Mouse (Mus musculus): ENCODE data around the gene Il1rn. TPM values are rescaled to one million over a fixed set of nuclear protein-coding genes. Genes with fewer than 3 reads are reported as not detected.

Gene Il1rn
- polyA plus RNA-seq, 1 experiment from 2014 or later: 19.0 TPM

- no peak for ATAC-seq
- 55% methylated on average over 4 of the region's 4 CpGs for WGBS (ENCODE audit: insufficient replicate concordance)
- H3K9me3 ChIP-seq (ENCODE audit: low read length): no peaks in the 10 kb centered on the region
- H3K4me1 ChIP-seq (ENCODE audit: insufficient read depth): peaks cover 3% of the 10 kb centered on the region; the same call in 1 of the 2 replicates
- peak overlapping the region; percentile 48; the same call in 1 of the 2 replicates for H3K27ac ChIP-seq (ENCODE audit: low read depth)
- H3K36me3 ChIP-seq (replicated peaks; ENCODE audit: insufficient read depth, low read length): no peaks in the 10 kb centered on the region
- no peak overlapping the region for H3K4me3 ChIP-seq (ENCODE audit: low read depth, low read length)
- H3K9ac ChIP-seq (replicated peaks): no peak overlapping the region
- H3K27me3 ChIP-seq (ENCODE audit: insufficient read depth, low read length): no peaks in the 10 kb centered on the region
- no peak for TF ChIP-seq EP300 (IDR thresholded peaks at IDR 0.05; ENCODE audit: low read depth)
- TF ChIP-seq CTCF (IDR thresholded peaks at IDR 0.05; ENCODE audit: low read depth): no peak
- H3K4me2 ChIP-seq (ENCODE audit: low read depth, low read length): no peak overlapping the region
- no peak for DNase-seq
These were observed 18.6 kb upstream of the Il1rn start for GRCm38 (mm10) chr2:24317919-24318598.

DNA sequence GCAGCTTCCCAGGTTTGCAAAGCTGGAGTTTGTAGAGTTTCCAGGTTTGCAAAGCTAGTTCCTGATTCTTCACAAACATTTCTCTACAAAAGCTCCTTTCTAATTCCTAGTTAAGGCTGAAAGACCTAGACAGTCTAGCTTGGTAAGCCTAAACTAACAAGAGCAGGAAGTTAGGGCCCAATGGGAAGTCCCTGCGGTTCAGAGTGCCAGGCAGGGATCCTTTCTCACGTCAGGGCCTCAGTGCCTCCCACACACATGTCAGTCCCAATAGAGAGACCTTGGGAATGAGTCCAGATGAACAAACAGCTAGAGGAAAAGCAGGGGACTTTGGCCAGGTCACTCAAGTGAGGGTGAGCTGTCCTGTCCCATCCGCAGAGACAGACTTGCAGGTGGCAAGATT is 1.3 kb upstream of the Il1rn start:
- H3K4me1 ChIP-seq (ENCODE audit: insufficient read depth): peaks cover 18% of the 10 kb centered on the region
- H3K9ac ChIP-seq (replicated peaks): no peak overlapping the region
- no peaks in the 10 kb centered on the region for H3K27me3 ChIP-seq (ENCODE audit: insufficient read depth, low read length)
- TF ChIP-seq EP300 (IDR thresholded peaks at IDR 0.05; ENCODE audit: low read depth) (peak; percentile 55; the same call in 1 of the 2 replicates), CTCF (IDR thresholded peaks at IDR 0.05; ENCODE audit: low read depth) (no peak)
- peak overlapping the region; percentile 83 for H3K27ac ChIP-seq (ENCODE audit: low read depth)
- H3K4me3 ChIP-seq (ENCODE audit: low read depth, low read length): no peak overlapping the region
- no peaks in the 10 kb centered on the region for H3K9me3 ChIP-seq (ENCODE audit: low read length)
- peak; percentile 99 for ATAC-seq
- H3K4me2 ChIP-seq (ENCODE audit: low read depth, low read length): no peak overlapping the region
- DNase-seq: peak; percentile 57
- H3K36me3 ChIP-seq (replicated peaks; ENCODE audit: insufficient read depth, low read length): no peaks in the 10 kb centered on the region
- 21% methylated on average over 3 of the region's 3 CpGs for WGBS (ENCODE audit: insufficient replicate concordance)

GRCm38 (mm10) chr2:24341395-24341885 is 4.8 kb downstream of the Il1rn start:
- TF ChIP-seq EP300 (IDR thresholded peaks at IDR 0.05; ENCODE audit: low read depth): no peak
- TF ChIP-seq CTCF (IDR thresholded peaks at IDR 0.05; ENCODE audit: low read depth): no peak
- no peaks in the 10 kb centered on the region for H3K9me3 ChIP-seq (ENCODE audit: low read length)
- no peaks in the 10 kb centered on the region for H3K27me3 ChIP-seq (ENCODE audit: insufficient read depth, low read length)
- H3K4me2 ChIP-seq (ENCODE audit: low read depth, low read length): no peak overlapping the region
- no peak for ATAC-seq
- no peaks in the 10 kb centered on the region for H3K36me3 ChIP-seq (replicated peaks; ENCODE audit: insufficient read depth, low read length)
- peaks cover 14% of the 10 kb centered on the region for H3K4me1 ChIP-seq (ENCODE audit: insufficient read depth)
- no peak for DNase-seq
- no peak overlapping the region for H3K27ac ChIP-seq (ENCODE audit: low read depth)
- H3K9ac ChIP-seq (replicated peaks): no peak overlapping the region
- H3K4me3 ChIP-seq (ENCODE audit: low read depth, low read length): no peak overlapping the region
- WGBS (ENCODE audit: insufficient replicate concordance): 40% methylated on average over 3 of the region's 3 CpGs

- Histone ChIP-seq H3K4me2 (ENCODE audit: low read depth, low read length) (peak overlapping the region; percentile 60; the same call in 1 of the 2 replicates), H3K4me3 (ENCODE audit: low read depth, low read length) (no peak overlapping the region), H3K9me3 (ENCODE audit: low read length) (no peaks in the 10 kb centered on the region), H3K4me1 (ENCODE audit: insufficient read depth) (peaks cover 31% of the 10 kb centered on the region), H3K27me3 (ENCODE audit: insufficient read depth, low read length) (no peaks in the 10 kb centered on the region), H3K27ac (ENCODE audit: low read depth) (peak overlapping the region; percentile 91), H3K36me3 (replicated peaks; ENCODE audit: insufficient read depth, low read length) (0 out of 2 replicates have a peak, but pooled peaks cover 7% of the 10 kb centered on the region), H3K9ac (replicated peaks) (no peak overlapping the region)
- no peak for DNase-seq
- 46% methylated on average over 4 of the region's 4 CpGs for WGBS (ENCODE audit: insufficient replicate concordance)
- peak; percentile 45; the same call in 1 of the 2 replicates for TF ChIP-seq EP300 (IDR thresholded peaks at IDR 0.05; ENCODE audit: low read depth)
- no peak for TF ChIP-seq CTCF (IDR thresholded peaks at IDR 0.05; ENCODE audit: low read depth)
- peak; percentile 88 for ATAC-seq
These were observed 8.0 kb downstream of the Il1rn start for GRCm38 (mm10) chr2:24344619-24345018.

GRCm38 (mm10) chr2:24345056-24345455 is 8.4 kb downstream of the Il1rn start:
- H3K27ac ChIP-seq (ENCODE audit: low read depth): peak overlapping the region; percentile 91
- 33% methylated on average over 8 of the region's 8 CpGs for WGBS (ENCODE audit: insufficient replicate concordance)
- H3K27me3 ChIP-seq (ENCODE audit: insufficient read depth, low read length): no peaks in the 10 kb centered on the region
- 0 out of 2 replicates have a peak, but pooled peaks cover 11% of the 10 kb centered on the region for H3K36me3 ChIP-seq (replicated peaks; ENCODE audit: insufficient read depth, low read length)
- TF ChIP-seq CTCF (IDR thresholded peaks at IDR 0.05; ENCODE audit: low read depth) (no peak), EP300 (IDR thresholded peaks at IDR 0.05; ENCODE audit: low read depth) (no peak)
- DNase-seq (peak; percentile 54), ATAC-seq (peak; percentile 80)
- peak overlapping the region; percentile 60 for H3K4me2 ChIP-seq (ENCODE audit: low read depth, low read length)
- H3K4me3 ChIP-seq (ENCODE audit: low read depth, low read length): peak overlapping the region; percentile 44
- H3K9ac ChIP-seq (replicated peaks): peak overlapping the region; percentile 70
- H3K9me3 ChIP-seq (ENCODE audit: low read length): no peaks in the 10 kb centered on the region
- peaks cover 31% of the 10 kb centered on the region for H3K4me1 ChIP-seq (ENCODE audit: insufficient read depth)

- 0 out of 2 replicates have a peak, but pooled peaks cover 11% of the 10 kb centered on the region for H3K36me3 ChIP-seq (replicated peaks; ENCODE audit: insufficient read depth, low read length)
- H3K9me3 ChIP-seq (ENCODE audit: low read length): no peaks in the 10 kb centered on the region
- 70% methylated on average over 1 of the region's 1 CpGs for WGBS (ENCODE audit: insufficient replicate concordance)
- peaks cover 27% of the 10 kb centered on the region for H3K4me1 ChIP-seq (ENCODE audit: insufficient read depth)
- no peak for ATAC-seq
- H3K4me3 ChIP-seq (ENCODE audit: low read depth, low read length): no peak overlapping the region
- H3K4me2 ChIP-seq (ENCODE audit: low read depth, low read length): 0 out of 2 replicates have a peak overlapping the region, but pooled peaks have one; percentile 6
- H3K9ac ChIP-seq (replicated peaks): no peak overlapping the region
- H3K27me3 ChIP-seq (ENCODE audit: insufficient read depth, low read length): no peaks in the 10 kb centered on the region
- TF ChIP-seq CTCF (IDR thresholded peaks at IDR 0.05; ENCODE audit: low read depth) (no peak), EP300 (IDR thresholded peaks at IDR 0.05; ENCODE audit: low read depth) (no peak)
- DNase-seq: no peak
- no peak overlapping the region for H3K27ac ChIP-seq (ENCODE audit: low read depth)
These were observed 11.3 kb downstream of the Il1rn start for GRCm38 (mm10) chr2:24347926-24348325.
